Mouse (Mus musculus) limb, embryonic 11.5 days (tissue): Measurements from ENCODE around the gene Mrm3. TPM values are rescaled to one million over a fixed set of nuclear protein-coding genes. Genes with fewer than 3 reads are reported as not detected.

Source experiments
- polyA plus RNA-seq: library from polyadenylated mRNA; unstranded; fragments of >200 nt; fragmentation: Nextera tagmentation; extraction: Ambion mirVana; gene quantifications from 2 replicates; pipeline ENCODE4 v1.2.1, GENCODE M21; 2014

Mrm3 gene
- polyA plus RNA-seq, 1 experiment from 2014 or later, result 24.0 TPM

Other genes starting within 250 kb of the Mrm3 start
- gene 1700016K19Rik, start 243.8 kb upstream of the Mrm3 start, polyA plus RNA-seq, result 0.16 TPM in 1 of 2 replicates, not detected in the other
- 35.6 and 47.4 TPM in 2 replicates for gene Rflnb, start 215.9 kb upstream of the Mrm3 start, polyA plus RNA-seq
- gene Vps53, start 64.1 kb upstream of the Mrm3 start, polyA plus RNA-seq, result 36.6 and 40.4 TPM in 2 replicates
- gene Fam57a, start 64.0 kb upstream of the Mrm3 start, polyA plus RNA-seq, result 37.0 TPM in 2 replicates
- gene Dbil5, start 26.1 kb upstream of the Mrm3 start, polyA plus RNA-seq, result 0.95 TPM in 1 of 2 replicates, not detected in the other
- 44.5 and 55.4 TPM in 2 replicates for gene Gemin4, start 26.1 kb upstream of the Mrm3 start, polyA plus RNA-seq
- gene Glod4, start within 50 bp of the Mrm3 start, polyA plus RNA-seq, result 136 TPM in 2 replicates
- gene Nxn, start 155.4 kb downstream of the Mrm3 start, polyA plus RNA-seq, result 45.7 and 57.3 TPM in 2 replicates
- 135 and 152 TPM in 2 replicates for gene Timm22, start 163.2 kb downstream of the Mrm3 start, polyA plus RNA-seq